Mouse (Mus musculus): ENCODE data around the gene Rnpepl1. TPM values are rescaled to one million over a fixed set of nuclear protein-coding genes. Genes with fewer than 3 reads are reported as not detected.

The Rnpepl1 gene
- polyA plus RNA-seq, 1 experiment = 31.1 TPM

GRCm38 (mm10) chr1:92933611-92934010 lies 23.0 kb downstream of the Rnpepl1 start:
- TF ChIP-seq POLR2A (IDR thresholded peaks at IDR 0.05; ENCODE audit: insufficient read depth, low read length) (no peak), CTCF (IDR thresholded peaks at IDR 0.05; ENCODE audit: low read depth, low read length) (no peak), EP300 (IDR thresholded peaks at IDR 0.05; ENCODE audit: insufficient read depth, low read depth, low read length) (no peak)
- Histone ChIP-seq H3K27ac (ENCODE audit: insufficient read depth, low read length) (0 out of 2 replicates have a peak overlapping the region, but pooled peaks have one; percentile 12), H3K4me3 (ENCODE audit: low read depth, low read length) (peak overlapping the region; percentile 76)

GRCm38 (mm10) chr1:92934182-92934827 lies 23.7 kb downstream of the Rnpepl1 start, which contains the start of gene Capn10:
Capn10 (plus strand) TSS chr1:92934376.
- no peaks in the 10 kb centered on the region for H3K27me3 ChIP-seq (ENCODE audit: control insufficient read depth, insufficient read depth, low read length, poor library complexity, severe bottlenecking)
- no peaks in the 10 kb centered on the region for H3K36me3 ChIP-seq (ENCODE audit: control insufficient read depth, insufficient read depth, low read length, poor library complexity, severe bottlenecking)
- peaks cover 1% of the 10 kb centered on the region for H3K4me1 ChIP-seq (ENCODE audit: control insufficient read depth, insufficient read depth, low read length)
- peak within 1 kb of the TSS; percentile 76 for H3K4me3 ChIP-seq (ENCODE audit: low read depth, low read length)
- peak within 1 kb of the TSS; percentile 33 for H3K9ac ChIP-seq (ENCODE audit: low read depth, poor library complexity, severe bottlenecking)
- H3K9me3 ChIP-seq (replicated peaks; ENCODE audit: control insufficient read depth, insufficient read depth, low read length, poor library complexity, severe bottlenecking) = no peaks in the 10 kb centered on the region
- no peak for TF ChIP-seq EP300 (IDR thresholded peaks at IDR 0.05; ENCODE audit: insufficient read depth, low read depth, low read length)
- peak; percentile 40 for TF ChIP-seq POLR2A (IDR thresholded peaks at IDR 0.05; ENCODE audit: insufficient read depth, low read length)
- H3K27ac ChIP-seq (ENCODE audit: insufficient read depth, low read length) = peak within 1 kb of the TSS; percentile 47

More at GRCm38 (mm10) chr1:92933611-92934010, 23.0 kb downstream of the Rnpepl1 start:
- Histone ChIP-seq H3K36me3 (ENCODE audit: control insufficient read depth, insufficient read depth, low read length, poor library complexity, severe bottlenecking) (no peaks in the 10 kb centered on the region), H3K9me3 (replicated peaks; ENCODE audit: control insufficient read depth, insufficient read depth, low read length, poor library complexity, severe bottlenecking) (no peaks in the 10 kb centered on the region), H3K9ac (ENCODE audit: low read depth, poor library complexity, severe bottlenecking) (peak overlapping the region; percentile 33), H3K4me1 (ENCODE audit: control insufficient read depth, insufficient read depth, low read length) (peaks cover 1% of the 10 kb centered on the region), H3K27me3 (ENCODE audit: control insufficient read depth, insufficient read depth, low read length, poor library complexity, severe bottlenecking) (no peaks in the 10 kb centered on the region)

- Histone ChIP-seq H3K4me1 (ENCODE audit: control insufficient read depth, insufficient read depth, low read length) (peaks cover 1% of the 10 kb centered on the region), H3K9me3 (replicated peaks; ENCODE audit: control insufficient read depth, insufficient read depth, low read length, poor library complexity, severe bottlenecking) (no peaks in the 10 kb centered on the region), H3K36me3 (ENCODE audit: control insufficient read depth, insufficient read depth, low read length, poor library complexity, severe bottlenecking) (no peaks in the 10 kb centered on the region), H3K27me3 (ENCODE audit: control insufficient read depth, insufficient read depth, low read length, poor library complexity, severe bottlenecking) (no peaks in the 10 kb centered on the region), H3K27ac (ENCODE audit: insufficient read depth, low read length) (no peak overlapping the region), H3K9ac (ENCODE audit: low read depth, poor library complexity, severe bottlenecking) (peak overlapping the region; percentile 33), H3K4me3 (ENCODE audit: low read depth, low read length) (peak overlapping the region; percentile 76)
- TF ChIP-seq POLR2A (IDR thresholded peaks at IDR 0.05; ENCODE audit: insufficient read depth, low read length) (no peak), EP300 (IDR thresholded peaks at IDR 0.05; ENCODE audit: insufficient read depth, low read depth, low read length) (no peak), CTCF (IDR thresholded peaks at IDR 0.05; ENCODE audit: low read depth, low read length) (no peak)
Measured at GRCm38 (mm10) chr1:92935054-92935962, 24.7 kb downstream of the Rnpepl1 start.

- Histone ChIP-seq H3K4me1 (ENCODE audit: control insufficient read depth, insufficient read depth, low read length) (peaks cover 1% of the 10 kb centered on the region), H3K4me3 (ENCODE audit: low read depth, low read length) (no peak overlapping the region), H3K9me3 (replicated peaks; ENCODE audit: control insufficient read depth, insufficient read depth, low read length, poor library complexity, severe bottlenecking) (no peaks in the 10 kb centered on the region), H3K27ac (ENCODE audit: insufficient read depth, low read length) (no peak overlapping the region), H3K9ac (ENCODE audit: low read depth, poor library complexity, severe bottlenecking) (no peak overlapping the region), H3K36me3 (ENCODE audit: control insufficient read depth, insufficient read depth, low read length, poor library complexity, severe bottlenecking) (no peaks in the 10 kb centered on the region), H3K27me3 (ENCODE audit: control insufficient read depth, insufficient read depth, low read length, poor library complexity, severe bottlenecking) (no peaks in the 10 kb centered on the region)
- TF ChIP-seq EP300 (IDR thresholded peaks at IDR 0.05; ENCODE audit: insufficient read depth, low read depth, low read length) = no peak
Measured at GRCm38 (mm10) chr1:92935977-92936376, 25.4 kb downstream of the Rnpepl1 start.

GRCm38 (mm10) chr1:92936467-92936866 lies 25.9 kb downstream of the Rnpepl1 start:
- H3K27me3 ChIP-seq (ENCODE audit: control insufficient read depth, insufficient read depth, low read length, poor library complexity, severe bottlenecking) = no peaks in the 10 kb centered on the region
- TF ChIP-seq POLR2A (IDR thresholded peaks at IDR 0.05; ENCODE audit: insufficient read depth, low read length) (no peak), EP300 (IDR thresholded peaks at IDR 0.05; ENCODE audit: insufficient read depth, low read depth, low read length) (no peak), CTCF (IDR thresholded peaks at IDR 0.05; ENCODE audit: low read depth, low read length) (no peak)
- no peak overlapping the region for H3K4me3 ChIP-seq (ENCODE audit: low read depth, low read length)
- no peaks in the 10 kb centered on the region for H3K9me3 ChIP-seq (replicated peaks; ENCODE audit: control insufficient read depth, insufficient read depth, low read length, poor library complexity, severe bottlenecking)
- H3K9ac ChIP-seq (ENCODE audit: low read depth, poor library complexity, severe bottlenecking) = no peak overlapping the region
- H3K27ac ChIP-seq (ENCODE audit: insufficient read depth, low read length) = no peak overlapping the region
- H3K36me3 ChIP-seq (ENCODE audit: control insufficient read depth, insufficient read depth, low read length, poor library complexity, severe bottlenecking) = no peaks in the 10 kb centered on the region
- peaks cover 1% of the 10 kb centered on the region for H3K4me1 ChIP-seq (ENCODE audit: control insufficient read depth, insufficient read depth, low read length)

GRCm38 (mm10) chr1:92937797-92938196 lies 27.2 kb downstream of the Rnpepl1 start:
- TF ChIP-seq POLR2A (IDR thresholded peaks at IDR 0.05; ENCODE audit: insufficient read depth, low read length) (no peak), EP300 (IDR thresholded peaks at IDR 0.05; ENCODE audit: insufficient read depth, low read depth, low read length) (no peak), CTCF (IDR thresholded peaks at IDR 0.05; ENCODE audit: low read depth, low read length) (no peak)
- H3K9ac ChIP-seq (ENCODE audit: low read depth, poor library complexity, severe bottlenecking) = no peak overlapping the region
- H3K4me1 ChIP-seq (ENCODE audit: control insufficient read depth, insufficient read depth, low read length) = peaks cover 1% of the 10 kb centered on the region
- no peaks in the 10 kb centered on the region for H3K9me3 ChIP-seq (replicated peaks; ENCODE audit: control insufficient read depth, insufficient read depth, low read length, poor library complexity, severe bottlenecking)
- H3K27ac ChIP-seq (ENCODE audit: insufficient read depth, low read length) = no peak overlapping the region
- H3K4me3 ChIP-seq (ENCODE audit: low read depth, low read length) = no peak overlapping the region
- no peaks in the 10 kb centered on the region for H3K27me3 ChIP-seq (ENCODE audit: control insufficient read depth, insufficient read depth, low read length, poor library complexity, severe bottlenecking)
- H3K36me3 ChIP-seq (ENCODE audit: control insufficient read depth, insufficient read depth, low read length, poor library complexity, severe bottlenecking) = no peaks in the 10 kb centered on the region
